Mouse (Mus musculus) heart, adult 2 months (tissue): Measurements from ENCODE around the gene Gm20683. TPM values are rescaled to one million over a fixed set of nuclear protein-coding genes. Genes with fewer than 3 reads are reported as not detected.
A peak's percentile ranks its signal among the peaks of the same experiment; 100 is the strongest.

ENCODE experiments used
- DNase-seq, 2 experiments: peaks; one replicate each; pipeline ENCODE4 v3.0.0; 2021
- H3K27ac ChIP-seq: fragments of 200-600 bp; 2 replicates; pipeline ENCODE4 v1.8.1; 2022
- H3K27me3 ChIP-seq: fragments of 200-500 bp; 2 replicates; pipeline ENCODE4 v1.6.1; 2012; ENCODE audit warnings: mild to moderate bottlenecking, low read length, inconsistent platforms, mixed read lengths; ENCODE audit not compliant: control insufficient read depth, insufficient read depth
- H3K36me3 ChIP-seq: fragments of 200-500 bp; 2 replicates; pipeline ENCODE4 v1.6.1; 2012; ENCODE audit warnings: low read length, inconsistent platforms; ENCODE audit not compliant: control insufficient read depth, insufficient read depth
- H3K4me1 ChIP-seq: fragments of 200-500 bp; 2 replicates; pipeline ENCODE4 v1.6.1; 2011; ENCODE audit warnings: low read length; ENCODE audit not compliant: control insufficient read depth, insufficient read depth
- H3K4me3 ChIP-seq: fragments of 200-600 bp; 2 replicates; pipeline ENCODE4 v1.8.1; 2022
- H3K79me2 ChIP-seq: fragments of 200-500 bp; replicated peaks from 2 replicates; pipeline ENCODE4 v1.6.1; 2012; ENCODE audit warnings: mild to moderate bottlenecking, inconsistent platforms, low read length, moderate library complexity, mixed read lengths; ENCODE audit not compliant: control insufficient read depth, insufficient read depth
- H3K9ac ChIP-seq: fragments of 200-500 bp; 2 replicates; pipeline ENCODE4 v1.6.1; 2012; ENCODE audit warnings: low read depth, mild to moderate bottlenecking, control low read depth, inconsistent platforms, low read length, mixed read lengths
- CTCF ChIP-seq: fragments of 200-600 bp; IDR thresholded peaks from 2 replicates; pipeline ENCODE4 v1.8.1; 2022; ENCODE audit warnings: antibody characterized with exemption, mild to moderate bottlenecking, moderate library complexity
- EP300 ChIP-seq: fragments of 200-500 bp; IDR thresholded peaks from 2 replicates; pipeline ENCODE4 v1.6.1; 2011; ENCODE audit warnings: low read depth, low read length, control low read depth; ENCODE audit not compliant: insufficient read depth
- POLR2A ChIP-seq: fragments of 200-500 bp; IDR thresholded peaks from 2 replicates; pipeline ENCODE4 v1.6.1; 2011; ENCODE audit warnings: mild to moderate bottlenecking, low read depth, low read length, control low read depth; ENCODE audit not compliant: insufficient read depth
- WGBS: fragments of 180-500 bp; shearing (Covaris S2); methylation state at CpG from one replicate; pipeline ENCODE4 v1.1.7; 2018; 5-methylcytosine and 5-hydroxymethylcytosine counted together
- intact Hi-C: fragments of 180-260 bp; cut with DNase I; formaldehyde crosslinking; loops from one replicate; pipeline ENCODE4 v1.15.1; 2025
- polyA plus RNA-seq: library from polyadenylated mRNA; depleted of rRNA; stranded (reverse); fragments of >200 nt; gene quantifications from 2 replicates; pipeline ENCODE4 v1.2.3, GENCODE M21; 2012
- total RNA-seq, 2 experiments: library from RNA; stranded (reverse); gene quantifications; 2 replicates each; pipeline ENCODE4 v1.2.3; 2021

Gene Gm20683
- total and polyA plus RNA-seq, 3 experiments: 2.4 to 21.6 (median 2.9) TPM

DNA sequence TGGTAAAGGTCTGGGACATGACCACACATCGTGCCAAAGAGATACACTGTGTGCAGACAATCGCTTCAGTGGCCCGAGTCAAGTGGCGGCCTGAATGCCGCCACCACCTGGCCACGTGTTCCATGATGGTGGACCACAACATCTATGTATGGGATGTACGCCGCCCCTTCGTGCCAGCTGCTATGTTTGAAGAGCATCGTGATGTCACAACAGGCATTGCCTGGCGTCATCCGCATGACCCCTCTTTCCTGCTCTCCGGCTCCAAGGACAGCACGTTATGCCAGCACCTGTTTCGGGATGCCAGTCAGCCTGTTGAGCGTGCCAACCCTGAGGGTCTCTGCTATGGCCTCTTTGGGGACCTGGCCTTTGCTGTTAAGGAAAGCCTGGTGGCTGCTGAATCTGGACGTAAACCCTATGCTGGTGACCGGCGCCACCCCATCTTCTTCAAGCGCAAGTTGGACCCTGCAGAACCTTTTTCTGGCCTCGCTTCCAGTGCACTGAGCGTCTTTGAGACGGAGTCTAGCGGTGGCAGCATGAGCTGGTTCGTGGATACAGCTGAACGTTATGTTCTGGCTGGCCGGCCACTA, 15.5 kb downstream of the Gm20683 start:
- Histone ChIP-seq H3K4me3 (no peak overlapping the region), H3K27ac (no peak overlapping the region), H3K9ac (no peak overlapping the region), H3K79me2 (no peaks in the 10 kb centered on the region; the same call in 1 of the 2 replicates), H3K4me1 (peaks cover 8% of the 10 kb centered on the region), H3K36me3 (no peaks in the 10 kb centered on the region), H3K27me3 (no peaks in the 10 kb centered on the region)
- 93% methylated on average over 27 of the region's 27 CpGs for WGBS
- DNase-seq: no peak
- intact Hi-C loops: no loop called here
- TF ChIP-seq EP300 (no peak), POLR2A (no peak), CTCF (no peak)

DNA sequence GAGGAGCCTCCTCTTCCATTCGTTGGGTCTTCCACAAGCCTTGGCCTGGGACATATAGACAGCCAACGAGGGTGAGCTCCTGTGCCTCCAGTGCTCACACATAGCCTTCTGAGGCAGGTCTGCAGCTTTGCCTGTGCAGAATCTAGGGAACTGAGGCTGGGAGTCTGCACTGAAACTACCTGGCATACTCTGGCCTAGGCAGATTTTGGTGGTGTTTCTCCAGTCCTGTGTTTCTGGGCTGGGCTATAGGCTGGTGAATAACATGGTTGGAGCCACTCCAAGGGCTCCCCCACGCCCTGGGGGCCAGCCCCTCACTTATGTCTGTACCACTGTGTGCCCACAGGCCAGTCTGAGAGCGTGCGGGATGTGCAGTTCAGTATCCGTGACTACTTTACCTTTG, 16.3 kb downstream of the Gm20683 start:
- Histone ChIP-seq H3K9ac (no peak overlapping the region), H3K27ac (no peak overlapping the region), H3K4me1 (peaks cover 8% of the 10 kb centered on the region), H3K36me3 (no peaks in the 10 kb centered on the region), H3K79me2 (no peaks in the 10 kb centered on the region), H3K4me3 (no peak overlapping the region), H3K27me3 (no peaks in the 10 kb centered on the region)
- no peak for DNase-seq
- TF ChIP-seq POLR2A (no peak), EP300 (no peak), CTCF (no peak)
- WGBS: 87% methylated on average over 6 of the region's 6 CpGs
- intact Hi-C loops: no loop called here

GRCm38 (mm10) chr17:25824362-25825142, 17.0 kb downstream of the Gm20683 start:
- Histone ChIP-seq H3K4me3 (no peak overlapping the region; the same call in 1 of the 2 replicates), H3K4me1 (peaks cover 8% of the 10 kb centered on the region), H3K27ac (no peak overlapping the region), H3K79me2 (no peaks in the 10 kb centered on the region), H3K36me3 (no peaks in the 10 kb centered on the region), H3K9ac (no peak overlapping the region), H3K27me3 (peaks cover 5% of the 10 kb centered on the region)
- DNase-seq: no peak
- intact Hi-C loops: no loop called here
- 71% methylated on average over 17 of the region's 17 CpGs for WGBS
- no peak for TF ChIP-seq EP300

- intact Hi-C loops: no loop called here
Measured at GRCm38 (mm10) chr17:25823452-25823851, 18.1 kb downstream of the Gm20683 start, which contains the start of gene Wdr24. Gene Wdr24 (plus strand): TSS chr17:25823627.

DNA sequence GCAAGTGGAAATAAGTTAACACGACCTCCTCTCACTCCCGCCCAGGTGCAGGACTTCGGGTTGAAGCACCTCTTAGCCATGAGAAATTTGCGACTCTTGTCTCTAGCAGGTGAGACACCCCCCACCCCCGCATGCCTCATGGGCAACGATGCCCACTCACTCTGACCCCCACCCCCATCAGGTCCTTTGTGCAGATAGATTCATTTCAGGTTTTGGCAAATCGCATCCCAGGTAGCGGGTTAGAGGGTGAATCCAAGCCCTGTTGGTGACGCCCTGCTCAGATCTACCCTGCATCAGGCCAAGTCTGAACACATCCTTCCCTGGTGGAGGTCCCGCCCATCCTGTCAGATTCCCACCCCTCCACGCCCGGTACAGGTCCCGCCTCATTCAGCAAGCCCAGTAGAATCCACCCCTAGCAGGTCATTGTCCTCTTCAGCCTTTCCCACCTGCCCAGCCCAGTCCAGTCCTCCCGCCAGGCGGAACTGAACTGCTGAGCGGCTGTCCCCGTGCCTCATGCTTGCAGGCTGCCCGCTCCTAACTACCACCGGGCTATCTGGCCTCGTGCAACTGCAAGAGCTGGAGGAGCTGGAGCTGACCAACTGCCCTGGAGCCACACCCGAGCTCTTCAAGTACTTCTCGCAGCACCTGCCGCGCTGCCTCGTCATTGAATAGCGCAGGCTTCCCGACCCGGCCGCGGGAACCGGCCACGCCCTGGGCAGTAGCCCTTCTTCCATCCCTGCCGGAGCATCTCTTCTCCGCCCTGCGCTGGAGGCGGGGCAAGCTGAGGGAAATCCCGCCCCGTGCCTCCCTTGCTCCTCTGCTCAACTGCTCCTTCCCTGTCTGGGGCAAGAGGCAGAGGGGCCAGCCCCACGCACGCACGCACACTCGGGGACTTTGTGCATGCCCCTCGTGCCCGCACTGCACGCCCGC, 22.4 kb downstream of the Gm20683 start:
- no peaks in the 10 kb centered on the region for H3K36me3 ChIP-seq
- peaks cover 3% of the 10 kb centered on the region for H3K4me1 ChIP-seq
- DNase-seq: peak in 1 of 2 experiments; percentile 30
- no peak overlapping the region for H3K9ac ChIP-seq
- TF ChIP-seq POLR2A (no peak), CTCF (no peak), EP300 (no peak)
- H3K27ac ChIP-seq: no peak overlapping the region
- no peaks in the 10 kb centered on the region for H3K79me2 ChIP-seq
- WGBS: 5% methylated on average over 46 of the region's 46 CpGs
- no peak overlapping the region for H3K4me3 ChIP-seq
- H3K27me3 ChIP-seq: peaks cover 10% of the 10 kb centered on the region
- intact Hi-C loops: no loop called here

More at GRCm38 (mm10) chr17:25823452-25823851, 18.1 kb downstream of the Gm20683 start, which contains the start of gene Wdr24:
- DNase-seq: peak; percentile 79 to 81
- H3K27ac ChIP-seq: peak within 1 kb of the TSS; percentile 40
- H3K27me3 ChIP-seq: peaks cover 10% of the 10 kb centered on the region
- H3K36me3 ChIP-seq: no peaks in the 10 kb centered on the region
- peak within 1 kb of the TSS; percentile 82 for H3K9ac ChIP-seq
- TF ChIP-seq POLR2A (peak; percentile 82), CTCF (no peak), EP300 (0 out of 2 replicates have a peak, but pooled peaks have one; percentile 38)
- peak within 1 kb of the TSS; percentile 56 for H3K4me3 ChIP-seq
- WGBS: under 1% methylated on average over 18 of the region's 18 CpGs
- peaks cover 8% of the 10 kb centered on the region for H3K4me1 ChIP-seq
- no peaks in the 10 kb centered on the region for H3K79me2 ChIP-seq
